Mouse (Mus musculus) stomach, postnatal 0 days (tissue): ENCODE measurements around the gene AF067063. TPM values are rescaled to one million over a fixed set of nuclear protein-coding genes. Genes with fewer than 3 reads are reported as not detected.

Experiments
- ATAC-seq: fragments of 200-750 bp; cut with Nextera tagmentation; 2 replicates; pipeline ENCODE4 v1.8.0; 2017; ENCODE audit not compliant: low FRiP score, low TSS enrichment
- DNase-seq: peaks from one replicate; pipeline ENCODE4 v3.0.0-alpha.2; 2016; ENCODE audit warnings: low spot score
- H3K27ac ChIP-seq: fragments of 300-500 bp; sonication (generic); replicated peaks from 2 replicates; pipeline ENCODE4 v1.5.1; 2014; ENCODE audit warnings: mild to moderate bottlenecking, control low read depth
- H3K27me3 ChIP-seq: fragments of 300-500 bp; sonication (generic); 2 replicates; pipeline ENCODE4 v1.6.1; 2014; ENCODE audit warnings: low read length; ENCODE audit not compliant: control insufficient read depth, insufficient read depth
- H3K36me3 ChIP-seq: fragments of 300-500 bp; sonication (generic); 2 replicates; pipeline ENCODE4 v1.6.1; 2014; ENCODE audit warnings: low read length, mixed read lengths; ENCODE audit not compliant: control insufficient read depth, insufficient read depth
- H3K4me1 ChIP-seq: fragments of 300-500 bp; sonication (generic); replicated peaks from 2 replicates; pipeline ENCODE4 v1.6.1; 2014; ENCODE audit warnings: antibody characterized with exemption; ENCODE audit not compliant: control insufficient read depth, insufficient read depth
- H3K4me2 ChIP-seq: fragments of 300-500 bp; sonication (generic); replicated peaks from 2 replicates; pipeline ENCODE4 v1.6.1; 2014; ENCODE audit warnings: low read depth, mild to moderate bottlenecking, control low read depth, moderate library complexity
- H3K4me3 ChIP-seq: fragments of 300-500 bp; sonication (generic); 2 replicates; pipeline ENCODE4 v1.5.1; 2014; ENCODE audit warnings: low read depth, low read length, control low read depth
- H3K9ac ChIP-seq: fragments of 300-500 bp; sonication (generic); 2 replicates; pipeline ENCODE4 v1.6.1; 2014; ENCODE audit warnings: mild to moderate bottlenecking, low read length, control low read depth, mixed read lengths
- H3K9me3 ChIP-seq: fragments of 300-500 bp; sonication (generic); 2 replicates; pipeline ENCODE4 v1.6.1; 2016; ENCODE audit warnings: low read length; ENCODE audit not compliant: control insufficient read depth
- CTCF ChIP-seq: IDR thresholded peaks from 2 replicates; pipeline ENCODE4 v1.5.1; 2016; ENCODE audit warnings: antibody characterized with exemption, low read depth, mild to moderate bottlenecking, moderate library complexity
- EP300 ChIP-seq: optimal IDR thresholded peaks from 2 replicates; pipeline ENCODE3; 2016; ENCODE audit warnings: antibody characterized with exemption
- WGBS: fragments of 180-500 bp; shearing (Covaris S2); extraction: QIAGEN DNeasy Blood & Tissue Kit; methylation state at CpG from one replicate; pipeline ENCODE4 v1.1.7; 2014; 5-methylcytosine and 5-hydroxymethylcytosine counted together
- polyA plus RNA-seq: library from polyadenylated mRNA; unstranded; fragments of >200 nt; fragmentation: Nextera tagmentation; extraction: Ambion mirVana; gene quantifications from 2 replicates; pipeline ENCODE4 v1.2.1, GENCODE M21; 2015

Gene AF067063
- polyA plus RNA-seq, 1 experiment from 2014 or later = not detected

DNA sequence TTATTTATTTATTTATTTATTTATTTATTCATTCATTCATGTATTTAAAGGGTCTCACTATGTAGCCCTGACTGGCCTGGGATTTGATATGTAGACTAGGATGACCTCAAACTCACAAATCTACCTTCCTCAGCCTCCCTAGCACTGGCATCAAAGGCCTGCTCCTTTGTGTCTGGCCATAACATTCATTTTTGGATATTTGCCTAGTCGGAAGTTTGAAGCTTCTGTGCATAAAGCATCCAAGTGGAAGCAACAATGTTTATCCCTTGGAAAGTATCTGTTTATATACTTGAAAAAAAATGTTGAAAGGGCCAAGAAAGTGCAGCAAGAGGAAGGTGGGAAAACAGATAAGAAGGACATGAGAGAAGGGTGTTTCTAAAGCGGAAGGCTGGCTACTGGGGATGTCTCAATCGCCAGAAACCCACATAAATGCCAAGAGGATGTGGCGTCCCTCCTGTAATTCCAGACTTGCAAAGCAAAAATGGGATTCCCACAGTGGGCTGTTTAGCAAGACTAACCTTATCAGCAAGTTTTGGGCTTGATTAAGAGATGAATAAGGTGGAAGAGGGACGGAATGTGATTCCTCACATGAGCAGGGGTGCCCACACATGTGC is 37.1 kb downstream of the AF067063 start:
- no peak for DNase-seq
- Histone ChIP-seq H3K9me3 (no peaks in the 10 kb centered on the region), H3K27me3 (no peaks in the 10 kb centered on the region), H3K4me2 (no peak overlapping the region), H3K9ac (no peak overlapping the region), H3K27ac (no peak overlapping the region), H3K36me3 (no peaks in the 10 kb centered on the region; the same call in 1 of the 2 replicates), H3K4me1 (peaks cover 6% of the 10 kb centered on the region; the same call in 1 of the 2 replicates), H3K4me3 (no peak overlapping the region)
- TF ChIP-seq EP300 (no peak), CTCF (no peak)
- WGBS = 60% methylated on average over 5 of the region's 5 CpGs
- no peak for ATAC-seq

DNA sequence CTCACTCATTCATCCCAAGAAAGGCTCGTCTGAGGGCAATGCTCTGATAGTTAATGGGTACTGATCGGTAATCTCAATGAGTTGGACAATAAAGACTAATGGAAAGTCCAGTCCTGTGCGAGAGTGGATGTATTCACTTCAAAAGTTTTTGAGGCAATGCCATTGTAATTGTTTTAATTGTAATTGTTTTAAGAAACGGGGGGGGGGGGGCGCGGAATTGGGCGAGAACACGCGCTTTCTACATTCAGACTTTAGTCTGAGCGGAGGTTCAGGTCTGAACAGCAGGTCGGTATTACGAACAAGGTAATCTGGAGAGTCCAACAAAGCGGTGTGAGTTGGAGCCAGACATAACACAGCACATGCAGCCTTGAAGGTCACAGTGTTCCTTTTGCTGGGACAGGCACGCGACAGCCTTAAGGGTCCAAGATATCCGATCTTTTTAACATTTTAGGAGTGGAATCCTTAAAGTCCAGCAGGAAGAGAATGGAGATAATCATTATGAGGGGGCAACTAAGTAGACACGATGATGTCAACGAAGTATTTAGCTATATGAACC is 38.4 kb downstream of the AF067063 start:
- Histone ChIP-seq H3K4me3 (peak overlapping the region; percentile 82), H3K27me3 (no peaks in the 10 kb centered on the region), H3K9me3 (no peaks in the 10 kb centered on the region), H3K4me2 (peak overlapping the region; percentile 90), H3K27ac (peak overlapping the region; percentile 97), H3K36me3 (peaks cover 2% of the 10 kb centered on the region), H3K4me1 (peaks cover 6% of the 10 kb centered on the region; the same call in 1 of the 2 replicates), H3K9ac (peak overlapping the region; percentile 91)
- no peak for DNase-seq
- no peak for TF ChIP-seq EP300
- no peak for TF ChIP-seq CTCF
- WGBS = 3% methylated on average over 18 of the region's 18 CpGs
- no peak for ATAC-seq

DNA sequence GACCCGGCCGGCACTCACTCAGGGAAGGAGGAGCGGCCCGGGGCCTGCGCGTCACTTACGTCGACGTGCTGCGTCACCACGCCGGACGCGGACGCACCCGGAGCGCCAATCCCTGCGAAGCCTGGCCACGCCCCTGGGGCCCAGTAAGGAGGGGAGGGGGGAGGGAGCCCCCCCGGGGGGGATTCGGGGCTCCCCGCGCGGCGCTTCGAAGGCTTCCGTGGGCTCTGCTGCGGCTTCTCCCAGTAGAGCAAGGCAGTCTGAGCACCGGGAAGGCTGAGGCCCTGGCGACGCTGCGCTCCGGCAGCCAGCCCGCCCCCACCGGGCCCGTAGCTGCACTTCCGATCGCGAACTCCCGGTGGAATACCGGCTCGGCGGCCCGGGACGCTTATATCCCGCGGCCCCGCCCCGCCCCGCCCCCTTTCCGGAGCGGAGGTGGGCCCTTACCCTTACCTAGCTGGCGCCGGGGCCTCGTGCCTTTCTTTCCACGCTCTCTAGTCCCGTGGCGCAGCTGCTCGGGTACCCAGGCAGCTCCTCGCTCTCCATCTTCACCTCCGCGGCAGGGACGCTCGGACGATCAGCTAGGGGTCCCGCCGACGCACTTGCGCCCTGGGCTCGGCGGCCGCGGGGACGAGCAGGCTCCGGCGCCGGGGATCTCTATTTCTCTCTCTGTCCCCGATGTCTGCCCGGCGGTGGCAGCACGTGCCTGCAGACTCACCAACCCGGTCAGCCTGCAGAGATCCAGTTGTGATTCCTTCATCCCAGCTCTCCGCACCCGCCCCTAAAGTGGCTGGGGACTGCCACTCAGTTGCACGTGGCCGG is 39.0 kb downstream of the AF067063 start, which contains the start of gene Zfp131:
Gene Zfp131, minus strand, starts transcription at position 129 of the 819 bp plus-strand sequence.
- ATAC-seq = peak; percentile 99
- TF ChIP-seq EP300 (no peak), CTCF (peak; percentile 9; the same call in 1 of the 2 replicates)
- under 1% methylated on average over 45 of the region's 86 CpGs for WGBS

DNA sequence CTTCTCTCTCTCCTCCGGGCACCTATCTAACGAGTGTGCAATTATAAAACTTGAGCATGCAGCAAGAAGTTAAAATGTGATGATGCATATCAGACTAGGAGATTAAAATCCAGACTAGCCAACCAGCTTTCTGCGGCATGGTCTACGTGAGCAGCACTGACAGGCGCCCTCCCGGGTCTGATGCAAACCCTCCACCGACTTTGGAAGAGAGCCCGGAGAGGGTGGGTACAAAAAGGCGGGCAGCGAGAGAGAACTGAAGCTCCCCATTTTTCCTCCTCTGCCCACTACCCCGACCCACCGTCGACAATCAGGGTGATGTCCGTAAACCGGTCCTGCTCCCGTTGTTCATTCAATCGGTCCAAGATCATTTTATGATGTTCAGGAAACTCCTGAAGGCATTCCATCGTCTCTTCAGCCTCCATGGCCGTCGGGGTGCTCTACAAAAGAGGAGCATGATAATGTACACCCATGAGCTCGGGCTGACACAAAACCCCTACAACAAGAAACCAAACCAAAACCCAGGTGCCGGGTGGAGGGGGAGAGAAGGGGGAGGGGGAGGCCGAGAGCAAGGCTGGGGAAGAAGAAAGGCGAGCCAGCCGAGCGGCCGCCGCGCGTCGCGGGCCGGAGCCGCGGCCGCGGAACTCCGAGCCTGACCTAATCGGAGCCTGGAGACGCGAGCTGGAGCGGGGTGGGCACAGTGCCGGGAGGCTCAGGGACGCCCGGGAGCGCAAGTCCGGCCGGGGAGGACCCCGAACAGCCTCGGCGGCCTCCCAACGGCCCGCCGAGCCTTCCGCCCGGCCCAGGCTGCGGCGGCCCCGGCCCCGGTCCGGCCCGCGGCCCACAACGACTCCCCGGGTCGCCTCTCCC is 39.9 kb downstream of the AF067063 start:
- peak overlapping the region; percentile 97 for H3K27ac ChIP-seq
- no peaks in the 10 kb centered on the region for H3K27me3 ChIP-seq
- peak overlapping the region; percentile 82 for H3K4me3 ChIP-seq
- H3K9ac ChIP-seq = peak overlapping the region; percentile 91
- peaks cover 5% of the 10 kb centered on the region for H3K36me3 ChIP-seq
- under 1% methylated on average over 57 of the region's 66 CpGs for WGBS
- DNase-seq (peak; percentile 51), ATAC-seq (peak; percentile 74)
- no peak for TF ChIP-seq EP300
- TF ChIP-seq CTCF = no peak
- H3K4me1 ChIP-seq = peaks cover 6% of the 10 kb centered on the region; the same call in 1 of the 2 replicates
- no peaks in the 10 kb centered on the region for H3K9me3 ChIP-seq
- peak overlapping the region; percentile 90 for H3K4me2 ChIP-seq

More for the DNA sequence above, 39.0 kb downstream of the AF067063 start, which contains the start of gene Zfp131:
- Histone ChIP-seq H3K27ac (peak within 1 kb of the TSS; percentile 97), H3K9me3 (no peaks in the 10 kb centered on the region), H3K4me1 (peaks cover 6% of the 10 kb centered on the region; the same call in 1 of the 2 replicates), H3K4me2 (peak within 1 kb of the TSS; percentile 90), H3K4me3 (peak within 1 kb of the TSS; percentile 82), H3K36me3 (peaks cover 5% of the 10 kb centered on the region), H3K27me3 (no peaks in the 10 kb centered on the region), H3K9ac (peak within 1 kb of the TSS; percentile 91)
- peak; percentile 96 for DNase-seq

DNA sequence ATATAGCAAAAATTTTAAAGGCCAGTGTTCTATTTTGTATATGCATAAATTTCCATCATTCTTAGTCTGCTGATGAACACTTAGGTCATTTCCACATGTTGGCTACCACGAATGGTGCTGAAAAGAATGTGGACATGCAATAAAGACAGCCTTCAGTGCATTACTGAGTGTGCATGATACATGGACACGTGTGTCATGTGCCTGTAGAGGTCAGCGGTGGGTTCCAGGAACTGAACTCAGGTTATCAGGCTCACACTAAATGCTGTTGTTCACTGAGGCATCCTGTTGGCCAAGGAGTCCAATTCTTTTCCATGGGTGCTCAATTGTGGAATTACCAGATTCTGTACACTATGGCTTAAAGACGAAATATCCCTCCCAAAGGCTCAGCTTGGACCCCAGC is 46.4 kb downstream of the AF067063 start:
- 78% methylated on average over 4 of the region's 4 CpGs for WGBS
- ATAC-seq (no peak), DNase-seq (no peak)
- H3K9ac ChIP-seq = no peak overlapping the region
- H3K9me3 ChIP-seq = no peaks in the 10 kb centered on the region
- TF ChIP-seq CTCF (0 out of 2 replicates have a peak, but pooled peaks have one; percentile 7), EP300 (no peak)
- no peaks in the 10 kb centered on the region for H3K4me1 ChIP-seq
- peaks cover 8% of the 10 kb centered on the region for H3K36me3 ChIP-seq
- no peak overlapping the region for H3K4me2 ChIP-seq
- H3K27me3 ChIP-seq = no peaks in the 10 kb centered on the region
- H3K27ac ChIP-seq = no peak overlapping the region
- H3K4me3 ChIP-seq = no peak overlapping the region

Other genes starting within 250 kb of the AF067063 start
- 0.10 and 0.31 TPM in 2 replicates for gene Ccl28, start 206.4 kb downstream of the AF067063 start, polyA plus RNA-seq
- 131 and 140 TPM in 2 replicates for gene Hmgcs1, start 139.8 kb downstream of the AF067063 start, polyA plus RNA-seq
- gene Nim1k, start 74.3 kb downstream of the AF067063 start, polyA plus RNA-seq = 0.53 TPM in 2 replicates
- gene Zfp131, start 39.3 kb downstream of the AF067063 start, polyA plus RNA-seq = 18.2 and 18.3 TPM in 2 replicates
- not detected in 2 replicates for gene D13Ertd608e, start 5.8 kb upstream of the AF067063 start, polyA plus RNA-seq
- not detected in 2 replicates for gene Tcstv1, start 64.6 kb upstream of the AF067063 start, polyA plus RNA-seq
- gene Gm21761, start 99.1 kb upstream of the AF067063 start, polyA plus RNA-seq = not detected in 2 replicates
- not detected in 2 replicates for gene B020031M17Rik, start 120.6 kb upstream of the AF067063 start, polyA plus RNA-seq
- gene Gm36079, start 196.8 kb upstream of the AF067063 start, polyA plus RNA-seq = not detected in 2 replicates
- gene Gm21188, start 222.0 kb upstream of the AF067063 start, polyA plus RNA-seq = not detected in 2 replicates